Mouse (Mus musculus) adrenal gland, postnatal 25 days (tissue): ENCODE data around the gene Lrrc37a. TPM values are rescaled to one million over a fixed set of nuclear protein-coding genes. Genes with fewer than 3 reads are reported as not detected.

ENCODE experiments used
- total RNA-seq: library from RNA; stranded (reverse); gene quantifications from 2 replicates; pipeline ENCODE4 v1.2.3, GENCODE M21; 2021

The Lrrc37a gene
- total RNA-seq, 1 experiment from 2014 or later, result not detected

Other genes with a start within 250 kb of the Lrrc37a start
- gene Map3k14, start 237.1 kb downstream of the Lrrc37a start, total RNA-seq, result 7.0 TPM in 2 replicates
- gene Arhgap27, start 140.9 kb downstream of the Lrrc37a start, total RNA-seq, result 12.8 and 15.2 TPM in 2 replicates
- gene Plekhm1, start 91.9 kb downstream of the Lrrc37a start, total RNA-seq, result 22.9 and 25.0 TPM in 2 replicates
- not detected in 2 replicates for gene Gm884, start 116.5 kb upstream of the Lrrc37a start, total RNA-seq
- not detected in 2 replicates for gene Lyzl6, start 134.3 kb upstream of the Lrrc37a start, total RNA-seq
- gene Rprml, start 145.0 kb upstream of the Lrrc37a start, total RNA-seq, result 0.64 TPM in 1 of 2 replicates, not detected in the other
- 76.0 and 82.7 TPM in 2 replicates for gene Gosr2, start 193.3 kb upstream of the Lrrc37a start, total RNA-seq
- 0.12 TPM in 1 of 2 replicates, not detected in the other for gene Wnt9b, start 245.2 kb upstream of the Lrrc37a start, total RNA-seq